Mouse (Mus musculus) brain, embryonic 14.5 days (tissue): Measurements from ENCODE around the gene Tsks.

Experiments used
- CTCF ChIP-seq: fragments of 200-500 bp; IDR thresholded peaks from 2 replicates; pipeline ENCODE4 v1.5.1; 2012; ENCODE audit warnings: inconsistent platforms, mild to moderate bottlenecking, moderate library complexity, borderline replicate concordance; ENCODE audit not compliant: insufficient read depth, insufficient read length; ENCODE audit errors: extremely low read depth
- POLR2A ChIP-seq: fragments of 200-500 bp; IDR thresholded peaks from 2 replicates; pipeline ENCODE4 v1.6.1; 2012; ENCODE audit warnings: mild to moderate bottlenecking, inconsistent platforms, borderline replicate concordance; ENCODE audit not compliant: poor library complexity, insufficient read depth, insufficient read length, severe bottlenecking; ENCODE audit errors: extremely low read depth

DNA sequence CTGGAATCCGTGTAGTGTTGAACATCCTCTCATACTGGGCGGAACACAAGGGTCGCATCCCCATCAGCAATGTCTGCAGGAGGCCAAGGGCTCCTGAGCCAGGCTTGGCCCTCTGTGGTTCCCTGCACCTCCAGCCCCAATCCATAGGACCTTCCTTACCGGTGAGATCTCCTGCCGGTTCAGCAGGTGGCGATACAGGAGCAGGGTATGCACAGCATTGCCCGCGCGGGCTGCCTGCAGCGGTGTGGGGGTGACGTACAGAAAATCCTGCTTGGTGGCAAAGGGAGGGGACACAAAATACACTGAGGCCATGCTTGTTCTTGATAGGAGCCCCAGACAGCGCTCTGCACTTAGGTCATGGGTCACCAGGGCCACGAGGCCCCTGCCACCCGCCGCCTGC, 23.6 kb downstream of the Tsks start:
- TF ChIP-seq POLR2A = no peak
- TF ChIP-seq CTCF = no peak
